Mouse (Mus musculus): Measurements from ENCODE around the gene Gpr87.

DNA sequence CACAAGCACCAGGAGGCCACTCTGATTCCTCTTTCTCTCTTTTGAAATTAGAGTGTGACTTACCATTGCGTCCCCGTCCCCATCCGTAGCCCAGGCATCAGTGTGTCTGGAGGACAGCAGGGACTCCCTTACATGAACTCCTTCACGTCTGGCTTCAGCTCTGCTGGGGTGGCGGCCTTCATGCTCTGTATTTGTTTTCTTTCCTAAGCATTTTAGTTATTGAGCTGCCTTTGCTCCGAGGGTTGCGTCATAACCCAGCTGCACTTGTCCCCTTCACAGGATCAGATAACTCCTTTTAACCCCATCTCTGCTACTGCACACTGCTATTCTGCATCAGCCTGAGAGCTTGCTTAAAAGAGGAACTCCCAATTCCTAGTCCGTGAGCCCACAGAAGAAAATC, 64.5 kb downstream of the Gpr87 start:
- TF ChIP-seq CTCF (IDR thresholded peaks at IDR 0.05; ENCODE audit: low read depth, low read length) (no peak), POLR2A (IDR thresholded peaks at IDR 0.05; ENCODE audit: extremely low read depth, insufficient read depth, low read length) (no peak)
